Mouse (Mus musculus) lung, postnatal 0 days (tissue): Measurements from ENCODE around the gene Taar2.

Source experiments
- CTCF ChIP-seq: IDR thresholded peaks from 2 replicates; pipeline ENCODE4 v1.5.1; 2016; ENCODE audit warnings: antibody characterized with exemption, mild to moderate bottlenecking
- EP300 ChIP-seq: IDR thresholded peaks from 2 replicates; pipeline ENCODE4 v1.6.1; 2016; ENCODE audit warnings: antibody characterized with exemption, mild to moderate bottlenecking, control low read depth

- TF ChIP-seq CTCF (no peak), EP300 (no peak)
These were observed 32.9 kb downstream of the Taar2 start for GRCm38 (mm10) chr10:23971256-23971655.
